Comparison of ENCODE assay signal across 22 mouse cellular contexts in genomic region chr2:66209875-66210274, GRCm38 (mm10). TPM values are rescaled to one million over a fixed set of nuclear protein-coding genes. Genes with fewer than 3 reads are reported as not detected.
DNase-seq lines count a peak whose midpoint lies in the region; ATAC-seq and TF ChIP-seq lines count a peak whose summit lies in the region.
"Had no signal": no experiment of that assay in that cellular context is flagged by ENCODE, and none has a peak within 500 bp of the region (broad histone marks: within the 10 kb centered on the region; RNA-seq: fewer than 3 reads in every experiment).

No protein-coding gene starts in this region.

- ATAC-seq in intestine, embryonic 16.5 days, result peak; percentile 44; the same call in 1 of the 2 replicates
- ATAC-seq in intestine, embryonic 15.5 days, result no peak
- ATAC-seq: forebrain, embryonic 15.5 days; intestine, postnatal 0 days; liver, embryonic 12.5 days had no signal

- H3K4me1 ChIP-seq in intestine, embryonic 16.5 days (ENCODE audit: control insufficient read depth, insufficient read depth, low read length), result no peaks in the 10 kb centered on the region
- H3K4me1 ChIP-seq in intestine, embryonic 15.5 days (replicated peaks), result no peaks in the 10 kb centered on the region
- H3K4me1 ChIP-seq in ES-E14 (ENCODE audit: control insufficient read depth in 2 of 2, insufficient read depth in 2 of 2, low read length in 2 of 2, poor library complexity in 1 of 2), result no peaks in the 10 kb centered on the region
- H3K4me1 ChIP-seq: embryonic facial prominence, embryonic 12.5 days; forebrain, embryonic 15.5 days; hindbrain, embryonic 15.5 days; limb, embryonic 12.5 days; liver, embryonic 12.5 days; midbrain, embryonic 12.5 days; neural tube, embryonic 13.5 days had no signal

- H3K9me3 ChIP-seq in intestine, embryonic 16.5 days (ENCODE audit: control insufficient read depth, low read length), result no peaks in the 10 kb centered on the region
- H3K9me3 ChIP-seq in intestine, embryonic 15.5 days, result no peaks in the 10 kb centered on the region
- H3K9me3 ChIP-seq in ES-E14 (ENCODE audit: control insufficient read depth, insufficient read depth, low read depth, low read length), result no peaks in the 10 kb centered on the region
- H3K9me3 ChIP-seq: embryonic facial prominence, embryonic 12.5 days; forebrain, embryonic 15.5 days; hindbrain, embryonic 15.5 days; limb, embryonic 12.5 days; liver, embryonic 12.5 days; midbrain, embryonic 12.5 days; neural tube, embryonic 13.5 days had no signal

- no peaks in the 10 kb centered on the region for H3K27me3 ChIP-seq in intestine, embryonic 16.5 days (replicated peaks; ENCODE audit: control insufficient read depth, insufficient read depth, low read length)
- H3K27me3 ChIP-seq in intestine, embryonic 15.5 days (replicated peaks), result no peaks in the 10 kb centered on the region
- H3K27me3 ChIP-seq: CH12.LX; embryonic facial prominence, embryonic 12.5 days; forebrain, embryonic 15.5 days; hindbrain, embryonic 15.5 days; limb, embryonic 12.5 days; liver, embryonic 12.5 days; midbrain, embryonic 12.5 days; neural tube, embryonic 13.5 days had no signal

- H3K27ac ChIP-seq in intestine, embryonic 16.5 days (ENCODE audit: low read length), result no peak overlapping the region
- H3K27ac ChIP-seq in intestine, embryonic 15.5 days, result no peak overlapping the region
- H3K27ac ChIP-seq in ES-E14 (ENCODE audit: insufficient read depth, low read depth, low read length, poor library complexity, severe bottlenecking), result no peak overlapping the region
- H3K27ac ChIP-seq: embryonic facial prominence, embryonic 12.5 days; forebrain, embryonic 15.5 days; hindbrain, embryonic 15.5 days; limb, embryonic 12.5 days; liver, embryonic 12.5 days; midbrain, embryonic 12.5 days; neural tube, embryonic 13.5 days; stomach, postnatal 0 days had no signal

- H3K9ac ChIP-seq in intestine, embryonic 16.5 days (ENCODE audit: low read depth, low read length), result no peak overlapping the region
- H3K9ac ChIP-seq in intestine, embryonic 15.5 days, result no peak overlapping the region
- H3K9ac ChIP-seq in ES-E14 (ENCODE audit: insufficient read depth, low read depth, low read length, poor library complexity, severe bottlenecking), result no peak overlapping the region
- H3K9ac ChIP-seq: embryonic facial prominence, embryonic 12.5 days; forebrain, embryonic 15.5 days; hindbrain, embryonic 15.5 days; limb, embryonic 12.5 days; liver, embryonic 12.5 days; midbrain, embryonic 12.5 days; neural tube, embryonic 13.5 days had no signal

- DNase-seq in ES-E14 (ENCODE audit: low read depth, low spot score), result no peak
- DNase-seq in fat pad, adult 2 months (ENCODE audit: extremely low read depth, low read depth, low spot score), result peak; percentile 10
- DNase-seq in lung, postnatal 25 days (ENCODE audit: low spot score), result peak; percentile 2
- no peak for DNase-seq in adrenal gland, postnatal 14 days
- no peak for DNase-seq in T-cell, adult 2 months (ENCODE audit: low spot score)
- DNase-seq: cerebellum, adult 9-10 months; heart, postnatal 36 days; right cerebral cortex, adult 18-20 months; thymus, postnatal 14 days had no signal

- no peak overlapping the region for H3K4me2 ChIP-seq in intestine, embryonic 16.5 days (ENCODE audit: low read depth, low read length)
- H3K4me2 ChIP-seq in intestine, embryonic 15.5 days (replicated peaks), result no peak overlapping the region
- H3K4me2 ChIP-seq: embryonic facial prominence, embryonic 12.5 days; forebrain, embryonic 15.5 days; hindbrain, embryonic 15.5 days; limb, embryonic 12.5 days; liver, embryonic 12.5 days; midbrain, embryonic 12.5 days; neural tube, embryonic 13.5 days had no signal

- WGBS in intestine, embryonic 16.5 days, result 69% methylated on average over 10 of the region's 10 CpGs
- 80% methylated on average over 10 of the region's 10 CpGs for WGBS in intestine, embryonic 15.5 days

- no peaks in the 10 kb centered on the region for H3K36me3 ChIP-seq in intestine, embryonic 16.5 days (ENCODE audit: control insufficient read depth, insufficient read depth, low read length)
- H3K36me3 ChIP-seq in intestine, embryonic 15.5 days, result peaks cover 11% of the 10 kb centered on the region; the same call in 1 of the 2 replicates
- H3K36me3 ChIP-seq in ES-E14 (ENCODE audit: control insufficient read depth, insufficient read depth, low read length, poor library complexity, severe bottlenecking), result peaks cover 3% of the 10 kb centered on the region; the same call in 1 of the 2 replicates

- in situ Hi-C loops in ES-E14 (cut with MboI; ENCODE audit: low sequenced_read_pairs in 2 of 2, unreplicated experiment in 2 of 2), result no loop called here

- no peak overlapping the region for H3K4me3 ChIP-seq in intestine, embryonic 16.5 days (ENCODE audit: low read length)
- no peak overlapping the region for H3K4me3 ChIP-seq in intestine, embryonic 15.5 days (replicated peaks)
- no peak overlapping the region for H3K4me3 ChIP-seq in ES-E14 (ENCODE audit: insufficient read depth in 1 of 2, low read depth in 1 of 2, low read length in 2 of 2, poor library complexity in 1 of 2, severe bottlenecking in 1 of 2)
- H3K4me3 ChIP-seq: embryonic facial prominence, embryonic 12.5 days; erythroblast, embryonic 14.5 days; forebrain, embryonic 15.5 days; hindbrain, embryonic 15.5 days; limb, embryonic 12.5 days; liver, embryonic 12.5 days; midbrain, embryonic 12.5 days; neural tube, embryonic 13.5 days had no signal

TF ChIP-seq in ES-E14, 5 proteins besides CTCF, POLR2A, EP300 and RAD21:
- TF ChIP-seq ZC3H11A (IDR thresholded peaks at IDR 0.05; ENCODE audit: borderline replicate concordance, low read depth, low read length) (no peak), ZNF384 (IDR thresholded peaks at IDR 0.05; ENCODE audit: low read depth, low read length) (peak; percentile 77; the same call in 1 of the 2 replicates)

RNA-seq across cellular contexts. Expression of gene Ttc21b, which starts 46.5 kb away (rescaled TPM):
- 8.5 and 9.4 TPM in 2 replicates for polyA plus RNA-seq in intestine, embryonic 16.5 days (2015; fragmentation: Nextera tagmentation; extraction: Ambion mirVana)
- 10.2 and 11.1 TPM in 2 replicates for polyA plus RNA-seq in intestine, embryonic 15.5 days (2015; fragmentation: Nextera tagmentation; extraction: Ambion mirVana)
- 4.0 and 4.7 TPM in 2 replicates for total RNA-seq in ES-E14 (2012; rRNA removed)
- 6.2 and 7.0 TPM in 2 replicates for total RNA-seq in adrenal gland, postnatal 14 days (2021)
- total RNA-seq: CH12.LX had no signal
- polyA plus RNA-seq: erythroblast, embryonic 14.5 days had no signal

Comparison
In these comparisons a context has a peak if more than half of its experiments do, and no peak if none do; other contexts are left out.
1. DNase-seq: peak in fat pad, adult 2 months (single experiment) and lung, postnatal 25 days (single experiment); none in ES-E14 (single experiment), adrenal gland, postnatal 14 days (single experiment) and T-cell, adult 2 months (single experiment).